Mouse (Mus musculus): ENCODE results near the gene Ctxn2. TPM values are rescaled to one million over a fixed set of nuclear protein-coding genes. Genes with fewer than 3 reads are reported as not detected.
"Not testable (repeated sequence)": the region's sequence is repeated elsewhere in the genome, so short reads cannot be mapped to it uniquely, and the experiment has no call there.

Ctxn2 gene
- polyA plus RNA-seq (2015; fragmentation: Nextera tagmentation; extraction: Ambion mirVana), result 3.8 and 6.8 TPM in 2 replicates

DNA sequence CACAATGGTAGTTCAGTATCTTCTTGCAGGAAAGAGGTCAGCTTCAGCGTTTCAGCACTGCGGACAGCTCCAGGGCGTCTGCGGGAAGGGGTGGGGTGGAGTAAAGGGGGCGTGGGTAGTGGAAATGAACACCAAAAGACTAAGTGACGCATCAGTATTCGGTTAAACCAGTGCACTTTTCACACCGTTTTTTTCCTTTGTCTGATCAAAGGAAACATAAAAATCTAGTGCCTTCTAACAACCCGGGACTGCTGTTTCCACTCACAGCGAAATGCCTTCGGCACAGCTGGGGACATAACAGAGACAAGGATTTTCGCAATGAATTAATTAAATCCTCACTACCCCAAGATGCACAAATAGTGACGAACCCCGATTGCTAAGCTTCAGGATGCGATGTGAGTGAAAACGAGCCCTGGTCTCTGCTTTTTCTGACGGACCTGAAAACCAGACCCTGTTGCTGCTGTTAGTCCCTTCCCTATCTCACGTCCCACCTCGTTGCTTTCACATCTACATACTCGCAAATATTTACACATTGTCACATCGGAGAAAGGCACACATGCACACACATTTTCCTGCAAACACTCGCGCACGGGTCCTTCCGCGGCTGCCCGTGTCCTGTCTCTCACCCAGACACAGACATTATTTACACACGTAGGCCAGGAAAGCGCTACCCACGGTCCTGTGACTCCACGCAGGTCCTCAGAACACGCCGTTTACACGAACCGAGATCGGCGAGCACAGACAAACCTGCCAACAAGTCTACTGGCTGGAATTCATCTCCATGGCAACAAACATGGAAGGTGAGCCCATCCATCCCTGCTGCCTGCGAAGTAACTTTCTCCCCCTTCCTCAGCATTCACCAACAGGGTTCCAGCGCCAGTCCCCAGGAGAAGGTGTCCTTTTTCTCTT lies at the start of gene Ctxn2:
TSS of gene Ctxn2 (plus strand) at position 790 of the 909 bp plus-strand sequence.
- Histone ChIP-seq H3K36me3 (ENCODE audit: control insufficient read depth, insufficient read depth) (no peaks in the 10 kb centered on the region), H3K27ac (ENCODE audit: low read length) (peak within 1 kb of the TSS; percentile 72), H3K4me2 (ENCODE audit: low read length) (peak within 1 kb of the TSS; percentile 81), H3K27me3 (replicated peaks; ENCODE audit: control insufficient read depth, insufficient read depth, low read length) (0 out of 2 replicates have a peak, but pooled peaks cover 2% of the 10 kb centered on the region), H3K4me3 (replicated peaks; ENCODE audit: low read length) (peak within 1 kb of the TSS; percentile 60), H3K9ac (replicated peaks; ENCODE audit: low read depth, low read length) (peak within 1 kb of the TSS; percentile 67), H3K9me3 (ENCODE audit: control insufficient read depth, low read length) (peaks cover 3% of the 10 kb centered on the region; the same call in 1 of the 2 replicates), H3K4me1 (replicated peaks; ENCODE audit: control insufficient read depth, insufficient read depth, low read length) (peaks cover 8% of the 10 kb centered on the region; the same call in 1 of the 2 replicates)
- under 1% methylated on average over 39 of the region's 39 CpGs for WGBS
- peak; percentile 81 for ATAC-seq

GRCm38 (mm10) chr2:125088757-125089156 lies 47.7 kb upstream of the Ctxn2 start:
- no peaks in the 10 kb centered on the region for H3K9me3 ChIP-seq (ENCODE audit: control insufficient read depth, low read length)
- H3K9ac ChIP-seq (replicated peaks; ENCODE audit: low read depth, low read length), result no peak overlapping the region
- 96% methylated on average over 7 of the region's 7 CpGs for WGBS
- H3K4me1 ChIP-seq (replicated peaks; ENCODE audit: control insufficient read depth, insufficient read depth, low read length), result no peaks in the 10 kb centered on the region
- no peak overlapping the region for H3K4me3 ChIP-seq (replicated peaks; ENCODE audit: low read length)
- peaks cover 13% of the 10 kb centered on the region for H3K36me3 ChIP-seq (ENCODE audit: control insufficient read depth, insufficient read depth)
- no peak overlapping the region for H3K27ac ChIP-seq (ENCODE audit: low read length)
- no peak overlapping the region for H3K4me2 ChIP-seq (ENCODE audit: low read length)
- H3K27me3 ChIP-seq (replicated peaks; ENCODE audit: control insufficient read depth, insufficient read depth, low read length), result no peaks in the 10 kb centered on the region
- no peak for ATAC-seq

DNA sequence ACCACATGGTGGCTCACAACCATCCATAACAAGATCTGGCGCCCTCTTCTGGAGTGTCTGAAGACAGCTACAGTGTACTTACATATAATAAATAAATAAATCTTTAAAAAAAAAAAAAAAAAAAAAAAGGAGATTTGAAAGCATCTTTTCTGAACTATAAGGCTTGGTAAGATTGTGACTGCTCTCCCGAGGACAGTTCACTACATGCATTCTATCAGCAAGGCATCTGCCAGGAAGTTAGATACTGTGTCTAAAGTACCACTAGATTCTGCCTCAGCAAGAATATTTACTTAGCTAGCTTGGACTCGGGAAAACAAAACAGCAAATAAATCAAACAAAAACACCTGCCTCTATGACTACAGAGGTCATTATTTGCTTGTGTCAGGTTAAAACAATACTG lies 44.4 kb upstream of the Ctxn2 start:
- ATAC-seq; H3K27ac ChIP-seq (ENCODE audit: low read length); H3K4me2 ChIP-seq (ENCODE audit: low read length); H3K27me3 ChIP-seq (replicated peaks; ENCODE audit: control insufficient read depth, insufficient read depth, low read length); H3K9ac ChIP-seq (replicated peaks; ENCODE audit: low read depth, low read length); H3K9me3 ChIP-seq (ENCODE audit: control insufficient read depth, low read length); H3K4me1 ChIP-seq (replicated peaks; ENCODE audit: control insufficient read depth, insufficient read depth, low read length); H3K4me3 ChIP-seq (replicated peaks; ENCODE audit: low read length): not testable (repeated sequence)
- 81% methylated on average over 3 of the region's 3 CpGs for WGBS
- H3K36me3 ChIP-seq (ENCODE audit: control insufficient read depth, insufficient read depth), result peaks cover 18% of the 10 kb centered on the region

- 97% methylated on average over 13 of the region's 13 CpGs for WGBS
- not testable (repeated sequence) for H3K9me3 ChIP-seq (ENCODE audit: control insufficient read depth, low read length); H3K4me2 ChIP-seq (ENCODE audit: low read length); H3K9ac ChIP-seq (replicated peaks; ENCODE audit: low read depth, low read length); H3K27ac ChIP-seq (ENCODE audit: low read length); H3K4me3 ChIP-seq (replicated peaks; ENCODE audit: low read length); ATAC-seq; H3K4me1 ChIP-seq (replicated peaks; ENCODE audit: control insufficient read depth, insufficient read depth, low read length); H3K27me3 ChIP-seq (replicated peaks; ENCODE audit: control insufficient read depth, insufficient read depth, low read length)
- H3K36me3 ChIP-seq (ENCODE audit: control insufficient read depth, insufficient read depth), result peaks cover 19% of the 10 kb centered on the region
Measured at GRCm38 (mm10) chr2:125104491-125104890, 32.0 kb upstream of the Ctxn2 start.

DNA sequence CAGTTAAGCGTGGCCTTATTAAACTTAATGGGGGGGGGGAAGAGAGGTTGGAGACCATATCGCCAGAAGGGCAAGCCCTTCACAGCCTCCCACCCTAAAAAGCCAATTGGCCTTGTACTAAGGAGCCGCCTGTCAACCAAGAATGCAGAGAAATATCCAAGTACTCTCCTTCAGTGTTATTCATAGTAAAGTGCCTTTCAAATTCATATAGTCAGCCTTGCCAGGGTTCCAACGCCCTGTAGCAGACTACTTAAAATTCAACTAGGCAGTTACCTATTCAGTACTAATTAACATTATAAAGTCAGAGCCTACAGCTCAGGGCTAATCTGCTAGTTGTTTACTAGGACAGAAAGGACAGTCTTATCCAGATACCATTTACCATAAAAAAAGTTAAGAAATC lies 30.0 kb upstream of the Ctxn2 start:
- WGBS, result 70% methylated on average over 4 of the region's 4 CpGs
- H3K36me3 ChIP-seq (ENCODE audit: control insufficient read depth, insufficient read depth), result peaks cover 16% of the 10 kb centered on the region
- H3K4me3 ChIP-seq (replicated peaks; ENCODE audit: low read length); ATAC-seq; H3K9ac ChIP-seq (replicated peaks; ENCODE audit: low read depth, low read length); H3K27ac ChIP-seq (ENCODE audit: low read length); H3K9me3 ChIP-seq (ENCODE audit: control insufficient read depth, low read length); H3K27me3 ChIP-seq (replicated peaks; ENCODE audit: control insufficient read depth, insufficient read depth, low read length); H3K4me1 ChIP-seq (replicated peaks; ENCODE audit: control insufficient read depth, insufficient read depth, low read length); H3K4me2 ChIP-seq (ENCODE audit: low read length): not testable (repeated sequence)

DNA sequence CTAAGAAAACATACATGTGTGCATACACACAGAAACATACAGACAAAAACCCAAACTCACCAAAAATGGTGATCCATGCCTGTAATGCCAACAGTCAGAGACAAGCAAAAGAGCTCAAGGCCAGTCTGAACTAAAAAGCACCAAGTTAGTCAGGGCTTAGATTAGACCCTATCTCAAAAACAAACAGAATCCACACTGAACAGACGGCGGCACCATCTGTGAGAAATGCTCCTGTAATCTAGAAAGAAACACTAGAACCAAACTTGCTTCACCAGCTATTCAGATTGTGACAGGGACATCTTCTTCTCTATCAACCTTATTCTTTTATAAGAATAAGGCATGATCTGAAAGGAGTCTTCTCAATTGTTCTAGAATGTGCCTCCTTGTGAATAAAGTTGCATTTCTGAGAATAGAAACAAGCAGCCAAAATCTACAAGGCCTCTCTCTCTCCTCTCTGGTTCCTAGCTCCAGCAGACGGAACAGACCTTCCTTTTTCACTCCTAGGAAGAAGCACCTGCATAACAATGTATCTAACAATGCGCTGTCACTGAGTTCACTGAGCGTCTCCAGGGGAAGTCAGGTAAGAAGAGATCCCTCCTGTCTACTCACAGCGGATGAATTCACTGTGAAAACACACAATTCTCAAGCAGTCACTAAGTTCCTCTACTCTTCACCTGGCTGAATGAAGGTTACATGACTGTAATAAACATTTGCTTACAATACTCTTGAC lies 16.9 kb upstream of the Ctxn2 start:
- H3K4me3 ChIP-seq (replicated peaks; ENCODE audit: low read length), result no peak overlapping the region
- no peak overlapping the region for H3K9ac ChIP-seq (replicated peaks; ENCODE audit: low read depth, low read length)
- H3K27ac ChIP-seq (ENCODE audit: low read length), result peak overlapping the region; percentile 33; the same call in 1 of the 2 replicates
- no peaks in the 10 kb centered on the region for H3K27me3 ChIP-seq (replicated peaks; ENCODE audit: control insufficient read depth, insufficient read depth, low read length)
- WGBS, result 72% methylated on average over 6 of the region's 6 CpGs
- H3K4me2 ChIP-seq (ENCODE audit: low read length), result no peak overlapping the region
- H3K36me3 ChIP-seq (ENCODE audit: control insufficient read depth, insufficient read depth), result peaks cover 6% of the 10 kb centered on the region
- ATAC-seq, result no peak
- no peaks in the 10 kb centered on the region for H3K9me3 ChIP-seq (ENCODE audit: control insufficient read depth, low read length)
- peaks cover 23% of the 10 kb centered on the region for H3K4me1 ChIP-seq (replicated peaks; ENCODE audit: control insufficient read depth, insufficient read depth, low read length)

GRCm38 (mm10) chr2:125122288-125122623 lies 14.2 kb upstream of the Ctxn2 start:
- Histone ChIP-seq H3K36me3 (ENCODE audit: control insufficient read depth, insufficient read depth) (no peaks in the 10 kb centered on the region), H3K4me2 (ENCODE audit: low read length) (peak overlapping the region; percentile 94), H3K27ac (ENCODE audit: low read length) (peak overlapping the region; percentile 96), H3K4me3 (replicated peaks; ENCODE audit: low read length) (peak overlapping the region; percentile 74), H3K9ac (replicated peaks; ENCODE audit: low read depth, low read length) (peak overlapping the region; percentile 95), H3K4me1 (replicated peaks; ENCODE audit: control insufficient read depth, insufficient read depth, low read length) (peaks cover 23% of the 10 kb centered on the region), H3K27me3 (replicated peaks; ENCODE audit: control insufficient read depth, insufficient read depth, low read length) (no peaks in the 10 kb centered on the region), H3K9me3 (ENCODE audit: control insufficient read depth, low read length) (no peaks in the 10 kb centered on the region)
- ATAC-seq, result peak; percentile 39
- WGBS, result under 1% methylated on average over 4 of the region's 4 CpGs

DNA sequence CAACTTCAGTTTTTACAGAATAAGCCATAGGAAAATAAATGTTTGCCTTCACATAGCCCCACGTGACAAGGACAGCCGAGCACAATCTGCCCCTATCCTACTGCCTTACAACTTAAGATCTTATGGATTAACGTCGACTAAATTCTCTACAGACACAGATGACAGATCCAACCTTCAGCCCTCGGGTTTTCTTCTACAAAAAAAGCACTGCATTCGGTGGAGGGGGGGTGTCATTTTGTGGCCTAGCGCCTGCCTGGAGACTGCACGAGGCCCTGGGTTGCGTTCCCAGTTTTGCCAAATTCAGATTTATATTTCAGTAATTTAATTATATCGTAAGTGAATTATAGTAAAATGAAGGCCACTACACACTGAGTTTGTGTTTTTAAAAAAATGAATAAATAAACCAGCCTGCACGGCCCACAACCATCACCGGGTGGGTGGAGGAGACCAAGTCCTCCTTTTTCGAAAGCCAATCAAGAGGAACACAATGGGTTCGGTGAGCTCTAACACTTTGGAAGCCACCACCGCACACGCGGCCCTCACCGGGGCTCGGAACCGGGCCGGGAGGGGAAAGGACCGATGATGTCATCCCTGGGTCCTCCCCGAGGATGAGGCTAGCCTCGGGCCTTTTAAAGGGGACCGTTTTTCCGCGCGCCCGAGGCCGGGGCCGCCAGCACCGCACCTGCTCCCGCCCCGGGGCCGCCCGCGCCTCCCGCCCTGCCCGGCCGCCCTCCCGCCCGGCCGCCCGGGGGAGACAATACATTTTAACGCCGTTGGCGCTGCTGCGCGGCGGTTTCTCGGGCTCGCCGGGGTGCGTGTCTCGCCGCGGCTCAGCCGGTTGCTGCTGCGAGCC lies 13.6 kb upstream of the Ctxn2 start:
- peak overlapping the region; percentile 95 for H3K9ac ChIP-seq (replicated peaks; ENCODE audit: low read depth, low read length)
- no peaks in the 10 kb centered on the region for H3K27me3 ChIP-seq (replicated peaks; ENCODE audit: control insufficient read depth, insufficient read depth, low read length)
- peak; percentile 72 for ATAC-seq
- peak overlapping the region; percentile 96 for H3K27ac ChIP-seq (ENCODE audit: low read length)
- H3K4me2 ChIP-seq (ENCODE audit: low read length), result peak overlapping the region; percentile 94
- under 1% methylated on average over 46 of the region's 59 CpGs for WGBS
- H3K4me3 ChIP-seq (replicated peaks; ENCODE audit: low read length), result peak overlapping the region; percentile 74
- peaks cover 23% of the 10 kb centered on the region for H3K4me1 ChIP-seq (replicated peaks; ENCODE audit: control insufficient read depth, insufficient read depth, low read length)
- no peaks in the 10 kb centered on the region for H3K36me3 ChIP-seq (ENCODE audit: control insufficient read depth, insufficient read depth)
- no peaks in the 10 kb centered on the region for H3K9me3 ChIP-seq (ENCODE audit: control insufficient read depth, low read length)
